Mouse (Mus musculus) adrenal gland, adult 8-10 months (tissue): Measurements from ENCODE around the gene Zfp189. TPM values are rescaled to one million over a fixed set of nuclear protein-coding genes. Genes with fewer than 3 reads are reported as not detected.
"Not testable (repeated sequence)": the region's sequence is repeated elsewhere in the genome, so short reads cannot be mapped to it uniquely, and the experiment has no call there.

Source experiments
- DNase-seq: peaks from one replicate; pipeline ENCODE4 v3.0.0; 2022
- total RNA-seq, 4 experiments: library from RNA; stranded (reverse); gene quantifications; 2 replicates each; pipeline ENCODE4 v1.2.4; 2022

Zfp189 gene
- 1 to 10 TPM; 6.2 to 7.7 (median 6.2) TPM for total RNA-seq

- peak; percentile 95 for DNase-seq
Measured at GRCm38 (mm10) chr4:49520572-49521340, at the start of gene Zfp189, which contains the start of gene Mrpl50. TSS of gene Zfp189 (plus strand) at chr4:49521176. TSS of gene Mrpl50 (minus strand) at chr4:49521093.

GRCm38 (mm10) chr4:49473435-49474100 is 47.4 kb upstream of the Zfp189 start, which contains the start of gene Acnat1:
TSS of gene Acnat1 (minus strand) at chr4:49473912.
- DNase-seq, result no peak

DNA sequence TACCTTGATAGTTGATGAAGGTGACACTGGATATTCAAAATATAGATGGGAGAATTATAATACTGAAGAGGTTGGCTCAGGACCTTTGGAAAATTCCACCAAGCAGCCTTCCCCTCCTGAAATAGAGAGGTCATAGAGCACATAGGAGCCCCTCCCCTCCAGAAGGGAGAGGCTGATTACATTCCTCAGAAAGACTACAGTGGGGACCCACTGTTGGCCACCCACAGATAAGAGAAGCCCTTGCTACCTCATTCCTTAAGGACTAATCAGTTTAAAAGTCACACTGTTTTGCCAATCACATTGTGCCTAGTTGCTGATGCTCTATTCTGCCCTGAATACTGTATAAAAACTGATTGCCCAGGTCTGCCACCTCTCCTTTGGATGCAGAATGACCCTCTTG is 46.4 kb upstream of the Zfp189 start:
- DNase-seq, result no peak

DNA sequence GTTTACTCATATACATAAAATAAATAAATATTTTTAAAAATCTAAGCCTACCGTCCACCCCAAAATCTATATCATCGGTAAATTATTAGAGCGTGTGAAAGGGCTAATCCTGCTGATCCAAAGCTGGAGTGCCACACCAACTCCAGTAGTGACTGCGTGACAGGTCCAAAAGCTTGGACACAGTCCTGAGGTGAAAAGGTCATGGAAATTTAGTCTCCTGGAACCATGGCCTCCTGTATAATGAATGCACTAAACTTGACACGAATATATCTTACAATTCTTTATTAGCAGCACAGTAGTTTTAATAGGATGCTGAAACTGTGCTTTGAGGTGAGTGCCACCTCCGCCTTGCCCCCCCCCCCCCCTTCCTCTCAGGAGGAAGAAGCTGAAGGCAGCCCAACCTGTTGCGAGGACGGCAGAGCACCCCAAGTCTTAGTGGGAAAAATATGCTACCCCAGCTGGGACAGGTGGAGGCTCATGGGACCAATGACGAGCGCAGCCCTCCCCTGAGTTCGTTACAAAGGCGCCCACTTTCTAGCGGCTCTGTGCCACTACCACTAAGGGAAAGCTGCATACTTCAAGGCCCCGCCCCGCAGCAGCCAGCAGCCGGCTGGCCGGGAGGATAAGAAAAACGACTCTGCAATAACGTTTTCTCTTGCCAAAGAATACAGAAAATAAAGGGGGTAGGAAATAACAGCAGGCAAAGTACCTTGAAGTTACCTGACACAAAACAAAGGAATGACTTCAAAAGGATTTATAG is 42.7 kb upstream of the Zfp189 start:
- DNase-seq, result no peak

GRCm38 (mm10) chr4:49479035-49479434 is 41.9 kb upstream of the Zfp189 start:
- DNase-seq, result not testable (repeated sequence)

GRCm38 (mm10) chr4:49480104-49480760 is 40.7 kb upstream of the Zfp189 start:
- no peak for DNase-seq

DNA sequence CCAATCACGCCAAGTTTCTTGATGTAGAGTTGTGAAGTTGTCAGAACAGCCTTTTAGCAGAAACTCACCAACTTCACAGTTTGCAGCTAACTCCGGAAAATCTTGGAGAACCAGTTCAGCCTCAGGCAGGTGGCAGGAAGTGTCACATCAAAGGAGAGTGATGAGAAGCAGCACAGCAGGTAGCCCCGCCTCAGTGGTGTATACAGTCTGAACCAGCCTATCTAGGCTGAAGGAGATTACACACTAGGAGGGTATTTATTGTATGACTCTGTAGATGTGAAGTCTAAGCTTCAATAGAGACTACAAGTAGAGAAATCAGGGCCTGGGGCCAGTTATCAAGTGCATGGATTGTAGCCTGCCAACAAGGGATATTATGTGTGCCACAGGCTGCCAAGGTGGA is 40.1 kb upstream of the Zfp189 start:
- DNase-seq, result no peak

GRCm38 (mm10) chr4:49485442-49485841 is 35.5 kb upstream of the Zfp189 start:
- no peak for DNase-seq

DNA sequence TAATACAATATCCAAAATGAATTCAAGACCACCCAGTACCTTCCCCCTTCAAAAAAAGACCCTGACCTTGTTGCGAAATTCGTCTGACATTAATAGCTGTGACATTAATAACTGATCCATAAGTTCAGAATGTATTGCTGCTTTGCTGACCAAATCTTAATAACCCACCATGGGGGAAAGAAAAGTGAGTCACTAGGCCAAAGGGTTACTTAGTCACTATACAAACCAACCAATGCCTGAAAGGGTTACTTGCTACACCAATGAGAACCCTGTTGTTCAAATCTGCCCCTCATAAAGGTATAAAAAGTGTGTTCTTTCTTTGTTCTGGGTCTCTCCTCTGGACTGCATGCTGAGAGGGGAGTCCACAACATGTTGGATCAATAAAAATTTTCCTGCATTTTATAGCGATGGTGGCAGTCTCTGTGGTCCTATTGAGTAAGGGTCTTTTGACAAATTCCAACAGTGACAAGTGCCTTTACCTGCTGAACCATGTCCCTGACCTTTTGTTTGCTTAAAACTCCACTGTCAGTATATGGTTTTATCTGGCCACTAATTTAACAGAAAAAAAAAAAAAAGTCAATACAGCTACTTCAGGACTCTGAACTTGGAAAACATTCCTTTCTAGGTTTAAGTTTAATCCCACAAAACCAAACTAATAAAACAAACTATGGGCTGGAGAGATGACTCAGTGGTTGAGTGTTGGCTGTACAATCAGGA is 34.9 kb upstream of the Zfp189 start:
- not testable (repeated sequence) for DNase-seq

GRCm38 (mm10) chr4:49503563-49503962 is 17.4 kb upstream of the Zfp189 start:
- no peak for DNase-seq

GRCm38 (mm10) chr4:49506386-49506785 is 14.6 kb upstream of the Zfp189 start, which contains the start of gene Baat:
TSS of gene Baat (minus strand) at chr4:49506557.
- no peak for DNase-seq

- no peak for DNase-seq
Measured at GRCm38 (mm10) chr4:49509183-49509582, 11.8 kb upstream of the Zfp189 start.

GRCm38 (mm10) chr4:49510236-49510835 is 10.6 kb upstream of the Zfp189 start:
- DNase-seq, result not testable (repeated sequence)

- no peak for DNase-seq
Measured at GRCm38 (mm10) chr4:49512636-49513035, 8.3 kb upstream of the Zfp189 start.

DNA sequence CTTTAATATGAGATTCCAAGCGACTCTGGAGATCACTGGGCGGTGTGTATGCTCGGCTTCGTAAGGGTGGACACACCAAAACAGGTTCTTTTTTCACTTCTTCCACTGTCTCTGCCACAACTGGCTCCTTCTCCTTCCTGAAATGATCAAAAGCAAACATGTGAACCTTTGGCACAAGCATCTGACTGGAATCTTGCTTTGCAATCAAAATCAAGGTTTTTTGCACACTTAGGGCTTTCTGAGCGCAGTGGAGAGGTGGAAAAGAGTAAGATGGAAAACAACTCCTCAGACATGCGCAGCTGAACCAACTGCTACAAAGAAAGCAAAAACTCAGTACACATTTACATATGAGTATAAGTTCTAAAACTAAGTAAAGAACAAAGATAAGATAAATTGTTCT is 6.5 kb upstream of the Zfp189 start:
- DNase-seq, result no peak

- no peak for DNase-seq
Measured at GRCm38 (mm10) chr4:49519476-49519875, 1.5 kb upstream of the Zfp189 start.

DNA sequence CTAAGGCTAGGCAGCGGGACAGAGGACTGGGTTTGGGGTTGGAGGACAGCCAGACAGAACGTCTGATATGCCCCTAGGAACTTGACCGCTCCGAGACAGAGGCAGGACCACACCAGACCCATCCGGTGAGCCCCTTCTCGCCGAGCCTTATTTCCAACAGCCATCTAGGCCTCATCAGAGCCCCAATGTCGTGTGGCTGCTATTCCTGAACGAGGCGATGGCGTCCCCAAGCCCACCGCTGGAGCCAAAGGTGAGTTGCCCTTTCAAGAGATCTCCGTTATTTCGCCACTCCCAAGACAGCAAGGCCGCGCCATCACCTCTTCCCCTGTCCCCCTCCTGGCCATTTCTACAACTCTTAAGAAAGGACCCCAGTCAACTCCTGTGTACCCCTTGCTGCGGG is 370 bp downstream of the Zfp189 start:
- no peak for DNase-seq

- DNase-seq, result no peak
Measured at GRCm38 (mm10) chr4:49522576-49522975, 1.6 kb downstream of the Zfp189 start.

DNA sequence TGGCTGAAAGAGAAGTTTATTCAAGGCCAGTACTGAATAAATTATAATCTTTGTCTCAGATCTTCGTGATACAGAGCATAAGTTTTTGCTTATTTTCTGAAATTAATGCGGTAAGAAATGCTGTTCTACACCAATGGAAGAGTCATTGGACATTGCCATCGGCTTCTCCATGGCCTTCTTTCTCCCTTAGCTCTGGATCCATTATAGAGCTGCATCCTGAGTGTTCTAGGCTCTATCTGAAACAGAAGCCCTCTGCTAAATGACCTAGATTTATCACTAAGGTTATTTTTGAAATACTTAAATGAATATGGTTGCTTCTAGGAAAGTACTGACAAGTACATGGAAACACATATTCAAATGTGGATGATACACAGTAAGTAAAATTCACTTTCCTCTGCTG is 14.1 kb downstream of the Zfp189 start:
- no peak for DNase-seq

DNA sequence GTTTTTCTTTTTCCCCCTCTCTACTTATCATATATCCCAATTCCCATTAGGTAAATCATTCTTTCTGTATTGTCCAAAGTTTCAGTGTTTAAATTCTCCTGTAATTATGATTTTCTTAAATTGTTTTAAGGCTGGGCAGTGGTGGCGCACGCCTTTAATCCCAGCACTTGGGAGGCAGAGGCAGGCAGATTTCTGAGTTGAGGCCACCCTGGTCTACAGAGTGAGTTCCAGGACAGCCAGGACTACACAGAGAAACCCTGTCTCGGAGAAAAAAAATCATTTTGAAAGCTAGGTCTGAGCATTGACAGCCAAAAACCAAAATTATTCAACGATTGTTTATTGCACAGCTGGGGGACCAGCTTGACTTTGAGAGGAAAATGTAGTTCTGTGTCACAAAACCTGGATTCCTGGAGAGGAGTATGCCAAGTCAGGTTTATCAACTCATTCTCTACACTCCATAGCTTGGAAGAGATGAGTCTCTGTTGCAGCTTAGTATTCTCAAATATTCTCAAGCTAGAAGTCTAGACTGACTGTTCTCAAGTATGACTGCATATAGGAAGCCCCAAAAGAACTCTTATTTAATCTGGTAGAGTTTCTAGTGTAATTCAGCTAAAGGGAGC is 14.8 kb downstream of the Zfp189 start:
- no peak for DNase-seq

- no peak for DNase-seq
Measured at GRCm38 (mm10) chr4:49536671-49537070, 15.7 kb downstream of the Zfp189 start.
